Mouse (Mus musculus) lung, embryonic 15.5 days (tissue): ENCODE data around the gene Plekhh3. TPM values are rescaled to one million over a fixed set of nuclear protein-coding genes. Genes with fewer than 3 reads are reported as not detected.
"Not testable (repeated sequence)": the region's sequence is repeated elsewhere in the genome, so short reads cannot be mapped to it uniquely, and the experiment has no call there.

Source experiments
- ATAC-seq: fragments of 200-750 bp; cut with Nextera tagmentation; 2 replicates; pipeline ENCODE4 v1.8.0; 2017; ENCODE audit warnings: moderate number of reproducible peaks, borderline replicate concordance; ENCODE audit not compliant: low FRiP score, low TSS enrichment; ENCODE audit errors: extremely low read depth
- H3K27ac ChIP-seq: fragments of 300-500 bp; sonication (generic); 2 replicates; pipeline ENCODE4 v1.5.1; 2015; ENCODE audit warnings: moderate library complexity, mild to moderate bottlenecking, inconsistent platforms
- H3K27me3 ChIP-seq: fragments of 300-500 bp; sonication (generic); 2 replicates; pipeline ENCODE4 v1.6.1; 2015; ENCODE audit warnings: inconsistent platforms
- H3K36me3 ChIP-seq: fragments of 300-500 bp; sonication (generic); 2 replicates; pipeline ENCODE4 v1.6.1; 2015; ENCODE audit warnings: inconsistent platforms
- H3K4me1 ChIP-seq: fragments of 300-500 bp; sonication (generic); 2 replicates; pipeline ENCODE4 v1.6.1; 2015; ENCODE audit warnings: inconsistent platforms
- H3K4me2 ChIP-seq: fragments of 300-500 bp; sonication (generic); 2 replicates; pipeline ENCODE4 v1.6.1; 2015; ENCODE audit warnings: inconsistent platforms, mild to moderate bottlenecking, moderate library complexity
- H3K4me3 ChIP-seq: fragments of 300-500 bp; sonication (generic); 2 replicates; pipeline ENCODE4 v1.5.1; 2015; ENCODE audit warnings: mild to moderate bottlenecking, inconsistent platforms
- H3K9ac ChIP-seq: fragments of 300-500 bp; sonication (generic); 2 replicates; pipeline ENCODE4 v1.6.1; 2015; ENCODE audit warnings: inconsistent platforms
- H3K9me3 ChIP-seq: fragments of 300-500 bp; sonication (generic); 2 replicates; pipeline ENCODE4 v1.6.1; 2016; ENCODE audit warnings: inconsistent platforms
- WGBS: fragments of 180-500 bp; shearing (Covaris S2); methylation state at CpG from one replicate; pipeline ENCODE4 v1.1.7; 2015; 5-methylcytosine and 5-hydroxymethylcytosine counted together
- polyA plus RNA-seq: library from polyadenylated mRNA; unstranded; fragments of >200 nt; fragmentation: Nextera tagmentation; extraction: Ambion mirVana; gene quantifications from 2 replicates; pipeline ENCODE4 v1.2.1, GENCODE M21; 2015

Gene Plekhh3
- polyA plus RNA-seq, 1 experiment from 2014 or later, result 19.8 TPM

DNA sequence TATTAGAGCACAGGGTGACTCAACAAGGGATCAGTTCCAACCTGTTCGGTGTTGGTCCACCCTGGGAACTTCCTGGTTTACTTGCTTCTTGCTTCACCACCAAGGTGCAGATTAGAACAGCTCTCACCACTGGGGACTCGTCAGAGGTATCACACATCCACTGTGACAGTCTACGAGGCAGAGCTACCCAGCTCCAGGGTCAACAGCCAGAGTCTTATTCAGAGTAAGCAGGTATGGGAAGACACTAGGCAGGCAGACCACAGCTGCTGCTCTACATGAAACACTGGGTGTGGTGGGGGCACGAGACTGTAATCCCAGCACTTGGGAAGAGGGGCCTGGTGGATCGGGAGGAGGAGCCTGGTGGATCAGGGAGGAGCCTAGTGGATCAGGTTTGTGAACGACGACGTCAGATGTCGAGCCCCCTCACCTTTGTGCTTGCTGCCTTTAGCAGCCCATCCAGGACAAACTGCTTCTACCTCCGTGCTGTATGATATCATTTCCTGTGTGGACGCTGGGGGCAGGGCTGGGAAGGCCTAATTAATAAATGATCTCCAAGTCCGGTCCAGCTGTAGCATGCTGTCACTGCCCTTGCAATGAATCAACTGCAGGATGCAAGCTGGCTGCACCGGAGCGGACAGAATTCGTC is 32.5 kb downstream of the Plekhh3 start:
- Histone ChIP-seq H3K4me3 (no peak overlapping the region), H3K9ac (no peak overlapping the region), H3K9me3 (no peaks in the 10 kb centered on the region), H3K27me3 (no peaks in the 10 kb centered on the region), H3K4me2 (peak overlapping the region; percentile 29), H3K4me1 (peaks cover 24% of the 10 kb centered on the region), H3K36me3 (no peaks in the 10 kb centered on the region), H3K27ac (no peak overlapping the region)
- 19% methylated on average over 15 of the region's 15 CpGs for WGBS
- ATAC-seq, result peak; percentile 42; the same call in 1 of the 2 replicates

DNA sequence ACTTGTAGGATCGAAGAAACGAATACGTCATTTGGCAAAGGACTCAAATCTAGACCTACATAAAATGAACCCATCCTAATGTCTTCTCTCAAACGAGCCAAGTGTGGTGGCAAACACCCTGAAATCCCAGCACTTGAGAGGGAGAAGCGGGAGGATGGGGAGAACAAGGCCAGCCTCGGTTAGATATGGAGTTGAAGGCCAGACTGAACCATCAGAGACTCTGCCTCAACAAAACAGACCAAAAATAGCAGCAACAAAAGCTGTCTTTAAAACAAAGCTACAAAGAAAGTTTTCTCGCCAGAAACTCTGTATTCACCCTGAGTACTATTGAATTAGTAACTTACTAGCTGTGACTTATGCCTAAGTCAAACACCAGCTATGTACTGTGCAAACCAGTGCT is 34.2 kb downstream of the Plekhh3 start:
- Histone ChIP-seq H3K4me3 (no peak overlapping the region), H3K27ac (peak overlapping the region; percentile 39), H3K27me3 (no peaks in the 10 kb centered on the region), H3K4me2 (no peak overlapping the region), H3K36me3 (no peaks in the 10 kb centered on the region), H3K9ac (no peak overlapping the region), H3K4me1 (peaks cover 20% of the 10 kb centered on the region), H3K9me3 (no peaks in the 10 kb centered on the region)
- 66% methylated on average over 7 of the region's 7 CpGs for WGBS
- no peak for ATAC-seq

DNA sequence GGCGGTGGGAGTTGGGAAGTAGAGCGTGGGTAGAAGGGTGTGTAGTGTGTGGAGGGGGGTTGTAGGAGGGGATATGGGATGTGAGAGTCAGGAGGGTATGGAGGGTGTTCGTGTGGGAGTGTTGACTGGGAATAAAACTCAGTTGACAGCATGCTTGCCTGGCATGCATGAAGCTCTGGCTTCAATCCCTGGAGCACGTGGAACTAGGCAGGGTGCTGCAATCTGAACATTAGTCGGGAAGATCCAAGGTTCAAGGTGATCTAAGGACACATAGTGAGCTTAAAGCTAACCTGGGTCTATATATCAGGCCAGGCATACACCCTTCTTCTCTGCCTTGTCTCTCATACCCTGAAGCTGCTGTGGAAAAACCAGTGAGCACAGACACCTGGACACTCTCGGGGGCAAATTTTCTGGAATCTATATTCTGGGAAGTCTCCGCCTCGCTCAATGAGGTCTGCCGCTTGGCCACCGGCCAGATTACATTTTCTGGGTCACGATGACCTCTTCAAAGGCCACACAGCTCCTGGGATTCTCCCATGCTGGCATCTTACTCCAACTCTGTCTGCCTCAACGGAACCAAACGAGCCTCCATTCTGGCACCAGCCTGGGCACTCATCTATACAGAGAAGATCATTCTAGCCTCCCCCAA is 36.8 kb downstream of the Plekhh3 start:
- Histone ChIP-seq H3K4me1 (peaks cover 15% of the 10 kb centered on the region), H3K27me3 (no peaks in the 10 kb centered on the region), H3K9ac (no peak overlapping the region), H3K4me2 (no peak overlapping the region), H3K4me3 (no peak overlapping the region), H3K27ac (no peak overlapping the region), H3K9me3 (no peaks in the 10 kb centered on the region), H3K36me3 (no peaks in the 10 kb centered on the region)
- WGBS, result 75% methylated on average over 13 of the region's 13 CpGs
- no peak for ATAC-seq

DNA sequence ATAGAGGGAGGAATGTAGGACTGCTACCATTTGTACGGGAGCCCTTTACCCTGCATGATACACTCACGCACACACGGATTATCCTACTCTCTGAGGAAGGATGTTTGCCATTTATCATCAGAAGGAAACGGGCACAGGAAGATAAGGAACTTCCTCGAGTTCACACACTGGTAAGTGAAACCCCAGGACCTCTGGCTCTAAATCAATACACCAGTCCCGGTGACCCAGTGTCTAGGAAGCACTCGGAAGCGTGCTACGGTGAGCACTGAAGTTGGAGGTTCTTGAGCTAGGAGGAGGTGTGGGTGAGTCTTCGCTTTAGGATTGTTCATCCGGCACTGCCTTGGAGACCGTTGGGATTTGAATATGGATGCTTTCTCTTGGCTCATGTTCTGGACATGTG is 38.1 kb downstream of the Plekhh3 start:
- ATAC-seq, result 0 out of 2 replicates have a peak, but pooled peaks have one; percentile 19
- Histone ChIP-seq H3K4me3 (no peak overlapping the region), H3K9me3 (no peaks in the 10 kb centered on the region), H3K27ac (no peak overlapping the region), H3K9ac (no peak overlapping the region), H3K27me3 (no peaks in the 10 kb centered on the region), H3K4me1 (peaks cover 9% of the 10 kb centered on the region), H3K4me2 (no peak overlapping the region), H3K36me3 (no peaks in the 10 kb centered on the region)
- WGBS, result 43% methylated on average over 12 of the region's 12 CpGs

DNA sequence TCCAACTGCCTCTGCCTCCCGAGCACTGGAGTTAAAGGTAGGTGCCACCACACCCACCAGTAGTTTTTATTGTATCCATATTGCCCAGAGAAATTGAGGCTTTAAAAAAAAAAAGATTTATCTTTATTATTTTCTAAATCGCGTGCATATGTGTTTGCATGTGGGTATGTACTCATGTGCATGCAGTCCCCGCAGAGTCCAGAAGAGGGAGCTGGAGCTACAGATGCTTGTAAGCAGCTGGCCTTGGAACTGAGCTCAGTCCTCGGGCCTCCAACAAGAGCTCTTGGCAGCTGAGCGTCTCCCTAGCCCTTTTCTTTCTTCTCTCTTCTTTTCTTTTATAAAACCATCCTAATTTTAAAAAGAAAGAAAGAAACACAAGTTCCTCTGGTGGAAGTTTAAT is 39.5 kb downstream of the Plekhh3 start:
- no peak for ATAC-seq
- Histone ChIP-seq H3K4me2 (no peak overlapping the region), H3K9ac (no peak overlapping the region), H3K27me3 (no peaks in the 10 kb centered on the region), H3K36me3 (peaks cover 2% of the 10 kb centered on the region), H3K9me3 (no peaks in the 10 kb centered on the region), H3K4me1 (peaks cover 4% of the 10 kb centered on the region), H3K4me3 (no peak overlapping the region), H3K27ac (no peak overlapping the region)
- WGBS, result 88% methylated on average over 6 of the region's 6 CpGs

DNA sequence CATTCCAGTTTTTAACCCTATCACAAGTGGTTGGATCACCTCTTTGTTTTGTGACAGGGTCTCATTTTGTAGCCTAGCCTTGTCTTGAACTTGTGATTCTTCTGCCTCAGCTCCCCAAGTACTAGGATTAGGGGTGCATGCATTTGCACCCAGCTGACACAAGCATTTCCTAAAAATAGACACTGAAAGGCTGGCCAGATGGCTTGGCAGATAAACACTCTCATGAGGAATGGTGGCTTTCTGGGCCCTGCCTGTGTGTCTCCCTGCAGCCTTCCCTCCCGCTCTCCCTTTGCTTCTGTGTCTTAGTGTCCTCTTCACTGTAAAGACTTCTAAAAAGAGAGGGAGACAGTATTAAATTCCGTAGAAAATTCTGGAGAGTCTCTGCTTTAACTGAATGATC is 40.0 kb downstream of the Plekhh3 start:
- Histone ChIP-seq H3K9ac (no peak overlapping the region), H3K27ac (no peak overlapping the region), H3K4me3 (no peak overlapping the region), H3K36me3 (peaks cover 8% of the 10 kb centered on the region), H3K4me2 (no peak overlapping the region), H3K27me3 (no peaks in the 10 kb centered on the region), H3K4me1 (peaks cover 3% of the 10 kb centered on the region), H3K9me3 (no peaks in the 10 kb centered on the region)
- 81% methylated on average over 2 of the region's 2 CpGs for WGBS
- no peak for ATAC-seq

DNA sequence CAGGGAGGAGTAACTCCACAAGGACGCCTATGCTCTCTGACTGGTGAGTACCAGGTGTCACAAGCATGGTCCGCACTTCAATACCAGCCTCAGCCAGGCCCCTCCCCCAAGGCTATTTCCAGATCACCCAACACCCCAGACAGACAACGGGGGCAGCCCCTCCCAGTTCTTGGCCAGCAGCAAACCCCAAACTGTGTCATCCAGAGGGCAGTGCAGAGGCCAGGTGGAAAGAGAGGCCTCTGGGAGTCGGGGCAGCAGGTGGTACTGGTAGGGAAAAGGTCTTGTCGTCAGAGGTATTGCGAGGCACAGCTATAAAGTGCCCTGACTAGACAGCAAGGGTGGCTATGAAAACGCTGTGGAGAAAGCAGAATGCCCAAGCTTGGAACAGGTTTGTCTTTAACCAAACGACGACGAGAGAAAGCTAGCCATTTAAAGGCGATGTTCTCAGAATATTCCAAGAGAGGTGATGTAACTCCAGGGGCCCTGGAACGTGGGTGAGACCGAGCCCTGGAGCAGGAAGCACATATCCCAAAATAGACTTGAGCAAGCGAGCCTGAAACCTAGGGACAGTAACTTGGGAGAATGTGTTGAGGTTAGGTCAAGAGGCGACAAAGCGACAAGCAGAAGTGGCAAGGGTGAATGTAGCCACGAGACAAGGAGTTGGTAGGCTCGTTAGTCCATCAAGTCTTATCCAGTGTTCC is 40.9 kb downstream of the Plekhh3 start:
- Histone ChIP-seq H3K9me3 (no peaks in the 10 kb centered on the region), H3K27me3 (no peaks in the 10 kb centered on the region), H3K9ac (no peak overlapping the region), H3K4me2 (no peak overlapping the region), H3K27ac (0 out of 2 replicates have a peak overlapping the region, but pooled peaks have one; percentile 15), H3K36me3 (peaks cover 17% of the 10 kb centered on the region), H3K4me1 (peaks cover 3% of the 10 kb centered on the region), H3K4me3 (no peak overlapping the region)
- ATAC-seq, result no peak
- WGBS, result 37% methylated on average over 18 of the region's 18 CpGs

DNA sequence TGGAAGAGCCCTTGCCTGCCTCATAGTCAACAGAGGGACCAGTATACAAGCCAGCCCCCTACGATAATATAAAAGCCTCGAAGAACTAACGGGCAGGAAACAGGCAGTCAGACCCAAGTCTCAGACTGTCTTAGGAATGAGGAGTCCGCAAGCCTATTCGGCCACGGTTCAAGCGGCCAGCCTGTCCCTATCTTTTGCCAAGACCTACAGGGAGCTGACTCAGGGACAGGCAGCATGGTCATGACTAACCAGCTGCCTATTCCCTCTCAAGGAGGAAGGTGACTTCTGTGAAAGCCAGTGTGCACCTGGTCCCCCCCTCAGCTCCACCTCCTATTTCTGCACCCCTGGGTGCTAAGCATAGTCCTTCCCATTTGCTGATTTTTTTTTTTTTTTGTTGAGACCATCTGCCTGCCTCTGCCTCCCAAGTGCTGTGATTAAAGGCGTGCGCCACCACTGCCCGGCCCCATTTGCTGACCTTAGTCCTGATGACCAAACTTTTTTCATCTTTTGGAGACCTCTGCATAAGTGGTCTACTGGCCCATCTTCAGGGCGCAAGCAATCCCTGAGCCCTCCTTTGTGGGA is 42.1 kb downstream of the Plekhh3 start:
- ATAC-seq, result no peak
- peaks cover 3% of the 10 kb centered on the region for H3K4me1 ChIP-seq
- no peaks in the 10 kb centered on the region for H3K27me3 ChIP-seq
- no peak overlapping the region for H3K4me2 ChIP-seq
- H3K4me3 ChIP-seq, result no peak overlapping the region
- no peak overlapping the region for H3K27ac ChIP-seq
- peaks cover 17% of the 10 kb centered on the region for H3K36me3 ChIP-seq
- no peaks in the 10 kb centered on the region for H3K9me3 ChIP-seq
- 78% methylated on average over 11 of the region's 11 CpGs for WGBS
- no peak overlapping the region for H3K9ac ChIP-seq

DNA sequence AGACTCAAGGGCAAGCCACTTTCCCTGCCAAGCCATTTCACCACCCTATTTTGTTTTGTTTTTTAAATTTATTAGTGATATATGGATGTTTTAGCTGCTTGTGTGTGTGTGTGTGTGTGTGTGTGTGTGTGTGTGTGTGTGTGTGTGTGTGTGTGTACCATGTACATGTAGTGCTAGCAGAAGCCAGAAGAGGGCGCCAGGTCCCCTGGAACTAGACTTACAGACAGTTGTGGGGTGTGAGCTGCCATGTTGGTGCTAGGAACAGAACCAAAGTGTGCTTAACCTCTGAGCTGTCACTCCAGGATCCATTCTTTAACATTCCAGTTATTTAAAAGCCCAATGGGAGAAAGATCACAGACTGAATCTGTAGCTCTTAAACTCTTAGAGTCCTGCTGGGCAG is 44.1 kb downstream of the Plekhh3 start:
- Histone ChIP-seq H3K9ac (no peak overlapping the region), H3K9me3 (no peaks in the 10 kb centered on the region), H3K27ac (no peak overlapping the region), H3K4me2 (no peak overlapping the region), H3K4me3 (no peak overlapping the region), H3K4me1 (peaks cover 3% of the 10 kb centered on the region), H3K27me3 (no peaks in the 10 kb centered on the region), H3K36me3 (peaks cover 32% of the 10 kb centered on the region)
- WGBS, result 100% methylated on average over 1 of the region's 1 CpGs
- ATAC-seq, result no peak

DNA sequence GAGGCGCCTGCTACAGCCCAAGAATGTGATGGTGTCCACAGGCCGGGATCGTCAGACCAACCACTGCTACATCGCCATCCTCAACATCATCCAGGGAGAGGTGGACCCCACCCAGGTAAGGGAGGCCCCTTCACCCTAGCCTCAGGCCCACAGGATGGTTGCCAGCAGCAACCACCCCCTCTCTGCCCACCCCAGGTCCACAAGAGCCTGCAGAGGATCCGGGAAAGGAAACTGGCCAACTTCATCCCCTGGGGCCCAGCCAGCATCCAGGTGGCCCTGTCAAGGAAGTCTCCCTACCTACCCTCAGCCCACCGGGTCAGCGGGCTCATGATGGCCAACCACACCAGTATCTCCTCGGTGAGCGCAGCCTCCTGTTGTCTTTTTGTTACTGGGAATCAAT is 46.1 kb downstream of the Plekhh3 start:
- Histone ChIP-seq H3K4me1 (peaks cover 16% of the 10 kb centered on the region), H3K36me3 (peaks cover 32% of the 10 kb centered on the region)
- H3K4me3 ChIP-seq, H3K9me3 ChIP-seq, ATAC-seq, H3K27ac ChIP-seq, H3K27me3 ChIP-seq, H3K9ac ChIP-seq, H3K4me2 ChIP-seq: not testable (repeated sequence)
- WGBS, result 96% methylated on average over 9 of the region's 9 CpGs

DNA sequence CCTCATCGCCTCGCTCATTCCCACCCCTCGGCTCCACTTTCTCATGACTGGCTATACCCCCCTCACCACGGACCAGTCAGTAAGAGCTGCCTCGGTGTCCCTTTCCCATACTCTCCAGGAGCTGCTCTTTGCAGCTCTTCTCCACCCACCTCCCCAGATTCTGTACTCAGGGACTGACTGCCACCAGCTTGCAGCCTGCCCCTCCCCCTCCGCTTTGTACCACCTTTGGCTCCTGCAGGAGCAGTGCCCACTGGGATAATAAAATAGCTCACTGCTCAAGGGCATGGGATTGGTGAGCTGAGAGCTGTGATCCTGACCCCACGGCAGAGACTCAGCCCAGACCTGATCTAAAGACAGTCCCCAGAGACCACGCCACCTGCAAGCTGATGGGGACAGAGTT is 46.7 kb downstream of the Plekhh3 start:
- not testable (repeated sequence) for H3K27me3 ChIP-seq, ATAC-seq, H3K9me3 ChIP-seq, H3K9ac ChIP-seq, H3K27ac ChIP-seq, H3K4me3 ChIP-seq, H3K4me2 ChIP-seq
- H3K36me3 ChIP-seq, result peaks cover 32% of the 10 kb centered on the region
- H3K4me1 ChIP-seq, result peaks cover 15% of the 10 kb centered on the region
- WGBS, result 87% methylated on average over 8 of the region's 8 CpGs
